Mouse (Mus musculus) intestine, postnatal 0 days (tissue): Measurements from ENCODE around the gene Pigq. TPM values are rescaled to one million over a fixed set of nuclear protein-coding genes. Genes with fewer than 3 reads are reported as not detected.
A peak's percentile ranks its signal among the peaks of the same experiment; 100 is the strongest.

ENCODE experiments used
- ATAC-seq: fragments of 200-750 bp; cut with Nextera tagmentation; 2 replicates; pipeline ENCODE4 v1.8.0; 2017; ENCODE audit warnings: mild to moderate bottlenecking, moderate TSS enrichment, moderate library complexity
- H3K27ac ChIP-seq: fragments of 300-500 bp; sonication (generic); 2 replicates; pipeline ENCODE4 v1.5.1; 2014; ENCODE audit warnings: mild to moderate bottlenecking, low read depth, low read length, moderate library complexity
- H3K27me3 ChIP-seq: fragments of 300-500 bp; sonication (generic); replicated peaks from 2 replicates; pipeline ENCODE4 v1.6.1; 2014; ENCODE audit warnings: low read length, mixed read lengths; ENCODE audit not compliant: control insufficient read depth, insufficient read depth
- H3K36me3 ChIP-seq: fragments of 300-500 bp; sonication (generic); 2 replicates; pipeline ENCODE4 v1.6.1; 2014; ENCODE audit warnings: mild to moderate bottlenecking, moderate library complexity; ENCODE audit not compliant: control insufficient read depth, insufficient read depth
- H3K4me1 ChIP-seq: fragments of 300-500 bp; sonication (generic); replicated peaks from 2 replicates; pipeline ENCODE4 v1.6.1; 2014; ENCODE audit warnings: antibody characterized with exemption, low read length, mixed read lengths; ENCODE audit not compliant: control insufficient read depth, insufficient read depth
- H3K4me2 ChIP-seq: fragments of 300-500 bp; sonication (generic); replicated peaks from 2 replicates; pipeline ENCODE4 v1.6.1; 2014; ENCODE audit warnings: low read depth, mild to moderate bottlenecking, moderate library complexity
- H3K4me3 ChIP-seq: fragments of 300-500 bp; sonication (generic); 2 replicates; pipeline ENCODE4 v1.5.1; 2014; ENCODE audit warnings: low read depth, low read length
- H3K9ac ChIP-seq: fragments of 300-500 bp; sonication (generic); 2 replicates; pipeline ENCODE4 v1.6.1; 2014; ENCODE audit warnings: mild to moderate bottlenecking, low read depth, low read length
- H3K9me3 ChIP-seq: fragments of 300-500 bp; sonication (generic); 2 replicates; pipeline ENCODE4 v1.6.1; 2016; ENCODE audit warnings: mixed run types; ENCODE audit not compliant: control insufficient read depth
- CTCF ChIP-seq: sonication (generic); IDR thresholded peaks from 2 replicates; pipeline ENCODE4 v1.5.1; 2016; ENCODE audit warnings: low read depth, mild to moderate bottlenecking, control low read depth, antibody characterized with exemption, moderate library complexity
- WGBS: fragments of 180-500 bp; shearing (Covaris S2); extraction: QIAGEN DNeasy Blood & Tissue Kit; methylation state at CpG from one replicate; pipeline ENCODE4 v1.1.7; 2014; 5-methylcytosine and 5-hydroxymethylcytosine counted together
- polyA plus RNA-seq: library from polyadenylated mRNA; unstranded; fragments of >200 nt; fragmentation: Nextera tagmentation; extraction: Ambion mirVana; gene quantifications from 2 replicates; pipeline ENCODE4 v1.2.1, GENCODE M21; 2015

Pigq gene
- polyA plus RNA-seq, 1 experiment from 2014 or later = 34.9 TPM

DNA sequence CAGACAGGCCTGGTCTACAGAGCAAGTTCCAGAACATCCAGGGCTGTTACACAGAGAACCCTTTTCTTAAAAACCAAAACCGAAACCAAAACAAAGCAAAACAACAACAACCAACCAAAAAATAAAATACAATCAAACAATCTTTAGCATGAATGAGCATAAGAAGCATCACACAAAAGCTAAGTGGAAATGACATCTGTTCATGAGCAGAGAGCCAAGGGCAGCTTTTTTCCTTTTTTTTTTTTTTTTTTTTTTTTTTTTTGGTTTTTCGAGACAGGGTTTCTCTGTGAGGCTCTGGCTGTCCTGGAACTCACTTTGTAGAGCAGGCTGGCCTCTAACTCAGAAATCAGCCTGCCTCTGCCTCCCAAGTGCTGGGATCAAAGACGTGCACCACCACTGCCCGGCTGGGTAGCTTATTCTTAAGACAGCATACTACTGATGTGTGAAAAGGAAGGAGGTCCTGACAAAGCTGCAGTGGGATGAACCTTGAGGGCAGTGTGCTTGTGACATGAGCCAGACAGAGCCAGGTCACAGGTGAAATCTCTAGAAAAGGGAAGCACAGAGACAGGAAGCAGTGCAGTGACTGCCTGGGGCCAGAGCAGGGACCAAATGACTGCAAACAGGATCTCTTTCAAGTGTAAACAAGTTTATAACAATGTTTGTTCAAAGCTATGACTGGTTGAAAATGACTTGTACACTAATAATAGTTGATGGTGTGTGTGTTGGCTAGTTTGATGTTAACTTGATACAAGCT lies 26.4 kb upstream of the Pigq start:
- Histone ChIP-seq H3K9ac (no peak overlapping the region; the same call in 1 of the 2 replicates), H3K36me3 (0 out of 2 replicates have a peak, but pooled peaks cover 6% of the 10 kb centered on the region), H3K4me2 (no peak overlapping the region), H3K27ac (no peak overlapping the region; the same call in 1 of the 2 replicates), H3K27me3 (no peaks in the 10 kb centered on the region), H3K4me1 (0 out of 2 replicates have a peak, but pooled peaks cover 6% of the 10 kb centered on the region), H3K9me3 (no peaks in the 10 kb centered on the region), H3K4me3 (no peak overlapping the region)
- WGBS = 82% methylated on average over 4 of the region's 4 CpGs
- ATAC-seq = no peak
- TF ChIP-seq CTCF = no peak

DNA sequence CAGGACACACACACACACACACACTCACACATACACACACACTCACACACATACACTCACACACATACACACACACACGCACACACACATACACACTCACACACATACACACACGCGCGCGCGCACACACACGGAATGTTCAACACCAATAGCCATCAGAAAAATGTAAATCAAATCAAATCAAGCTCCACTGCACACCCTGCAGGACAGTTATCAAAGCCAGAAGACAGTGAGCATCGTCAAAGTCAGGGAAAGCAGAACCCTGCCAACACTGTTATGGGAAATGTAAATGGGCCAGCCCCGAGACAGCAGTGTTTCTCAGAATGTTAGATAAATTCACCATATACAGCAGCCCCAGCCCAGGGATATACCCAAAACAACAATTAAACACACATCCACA lies 25.7 kb upstream of the Pigq start:
- Histone ChIP-seq H3K27me3 (no peaks in the 10 kb centered on the region), H3K36me3 (0 out of 2 replicates have a peak, but pooled peaks cover 6% of the 10 kb centered on the region), H3K4me3 (no peak overlapping the region), H3K9ac (no peak overlapping the region; the same call in 1 of the 2 replicates), H3K4me2 (no peak overlapping the region), H3K4me1 (0 out of 2 replicates have a peak, but pooled peaks cover 6% of the 10 kb centered on the region), H3K27ac (no peak overlapping the region), H3K9me3 (no peaks in the 10 kb centered on the region)
- WGBS = 85% methylated on average over 9 of the region's 9 CpGs
- no peak for ATAC-seq
- TF ChIP-seq CTCF = peak; percentile 38

DNA sequence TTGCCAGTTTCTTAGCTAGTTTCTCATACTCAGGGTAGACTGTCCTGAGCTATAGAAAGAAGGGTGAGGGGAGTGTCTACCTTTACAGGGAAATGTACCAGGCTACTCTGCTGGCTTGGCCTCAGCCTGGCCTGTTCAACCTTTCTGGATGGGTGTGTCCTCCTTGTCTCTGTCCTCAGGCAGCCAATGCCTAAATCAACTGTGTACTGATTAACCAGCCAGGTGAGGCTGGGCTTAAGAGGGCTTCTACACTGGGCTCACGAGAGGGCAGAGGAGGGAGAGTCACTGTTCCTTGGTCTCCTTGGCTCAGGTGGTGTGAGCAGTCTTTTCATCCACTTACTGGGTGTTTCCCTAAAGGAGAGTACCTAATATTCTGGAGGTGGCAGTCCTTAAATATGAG lies 23.4 kb upstream of the Pigq start:
- H3K9me3 ChIP-seq = no peaks in the 10 kb centered on the region
- TF ChIP-seq CTCF = no peak
- H3K4me3 ChIP-seq = no peak overlapping the region
- peak overlapping the region; percentile 32; the same call in 1 of the 2 replicates for H3K4me2 ChIP-seq
- H3K4me1 ChIP-seq = 0 out of 2 replicates have a peak, but pooled peaks cover 6% of the 10 kb centered on the region
- WGBS = 30% methylated on average over 1 of the region's 1 CpGs
- peaks cover 19% of the 10 kb centered on the region; the same call in 1 of the 2 replicates for H3K36me3 ChIP-seq
- ATAC-seq = peak; percentile 48; the same call in 1 of the 2 replicates
- H3K9ac ChIP-seq = no peak overlapping the region
- peak overlapping the region; percentile 46; the same call in 1 of the 2 replicates for H3K27ac ChIP-seq
- H3K27me3 ChIP-seq = no peaks in the 10 kb centered on the region

DNA sequence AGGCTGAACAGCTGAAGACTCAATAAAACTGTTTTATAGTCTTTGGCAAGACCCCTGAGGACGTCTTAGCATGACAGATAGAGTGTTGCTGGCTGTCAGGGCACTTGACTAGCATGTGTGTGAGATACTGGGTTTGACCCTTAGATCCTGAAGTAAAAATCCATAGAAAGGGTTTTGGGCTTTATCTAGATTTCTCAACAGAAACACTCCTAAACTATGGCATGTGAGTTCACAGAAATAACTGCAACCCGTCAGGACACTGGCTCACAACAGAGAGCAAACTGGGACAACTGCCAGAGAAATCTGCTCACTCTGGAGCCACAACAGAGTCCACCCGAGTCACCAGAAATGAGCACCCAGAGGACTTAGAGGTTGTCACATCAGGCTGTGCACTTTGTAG lies 22.9 kb upstream of the Pigq start:
- no peaks in the 10 kb centered on the region for H3K9me3 ChIP-seq
- 0 out of 2 replicates have a peak overlapping the region, but pooled peaks have one; percentile 15 for H3K27ac ChIP-seq
- no peaks in the 10 kb centered on the region for H3K27me3 ChIP-seq
- peak overlapping the region; percentile 32; the same call in 1 of the 2 replicates for H3K4me2 ChIP-seq
- 0 out of 2 replicates have a peak, but pooled peaks cover 6% of the 10 kb centered on the region for H3K4me1 ChIP-seq
- TF ChIP-seq CTCF = no peak
- no peak for ATAC-seq
- 21% methylated on average over 3 of the region's 3 CpGs for WGBS
- no peak overlapping the region for H3K4me3 ChIP-seq
- H3K9ac ChIP-seq = no peak overlapping the region
- peaks cover 24% of the 10 kb centered on the region; the same call in 1 of the 2 replicates for H3K36me3 ChIP-seq

DNA sequence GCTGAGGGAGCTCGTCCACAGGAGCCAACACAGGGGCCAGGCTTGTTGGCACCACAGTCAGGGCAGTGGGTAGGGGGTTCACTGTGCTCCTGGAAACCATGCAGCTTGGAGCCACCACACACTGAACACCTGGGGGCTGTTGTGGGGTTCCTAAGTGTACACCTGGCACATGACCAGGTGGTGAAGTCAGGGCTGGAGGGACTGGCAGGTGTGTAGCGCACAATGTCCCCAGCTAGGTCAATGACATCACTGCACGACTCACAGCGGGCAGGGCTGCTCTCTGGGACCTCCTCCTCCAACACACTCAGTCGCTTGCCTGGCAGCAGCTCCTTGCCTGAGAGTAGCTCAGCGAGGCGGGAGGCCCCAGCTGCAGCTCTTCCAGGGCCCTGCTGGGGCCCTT lies 19.5 kb upstream of the Pigq start:
- no peak for TF ChIP-seq CTCF
- WGBS = 48% methylated on average over 7 of the region's 7 CpGs

DNA sequence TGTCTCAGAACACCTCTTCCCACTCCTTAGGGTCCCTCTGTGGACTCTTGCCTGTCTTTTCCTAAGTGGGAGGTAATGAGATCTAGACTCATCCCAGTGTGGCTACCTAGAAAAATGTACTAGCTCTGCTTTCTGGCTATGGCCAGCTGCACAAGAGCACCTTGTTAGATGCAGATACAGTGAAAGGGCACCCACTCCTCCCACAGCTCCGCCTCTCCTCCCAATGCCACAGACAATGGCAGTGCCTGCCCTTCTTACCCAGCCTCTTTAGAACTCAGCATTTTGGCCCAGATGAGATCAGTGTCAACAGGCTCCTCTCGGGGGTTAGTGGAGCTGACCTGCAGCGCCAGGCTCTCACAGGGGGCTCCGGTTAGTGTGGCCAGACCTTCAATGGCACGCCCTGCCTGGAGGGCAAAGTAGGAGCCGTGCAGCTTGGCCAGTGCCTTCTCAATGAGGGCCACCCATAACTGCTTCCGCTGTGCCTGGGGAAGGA lies 17.7 kb upstream of the Pigq start:
- ATAC-seq = no peak
- Histone ChIP-seq H3K4me3 (no peak overlapping the region), H3K9ac (no peak overlapping the region), H3K27ac (no peak overlapping the region), H3K36me3 (peaks cover 64% of the 10 kb centered on the region; the same call in 1 of the 2 replicates), H3K27me3 (no peaks in the 10 kb centered on the region), H3K9me3 (no peaks in the 10 kb centered on the region), H3K4me2 (no peak overlapping the region), H3K4me1 (no peaks in the 10 kb centered on the region)
- TF ChIP-seq CTCF = no peak
- WGBS = 92% methylated on average over 7 of the region's 7 CpGs

More for the DNA sequence above, 19.5 kb upstream of the Pigq start:
- Histone ChIP-seq H3K9ac (no peak overlapping the region), H3K9me3 (no peaks in the 10 kb centered on the region), H3K4me3 (no peak overlapping the region), H3K36me3 (peaks cover 48% of the 10 kb centered on the region; the same call in 1 of the 2 replicates), H3K27ac (0 out of 2 replicates have a peak overlapping the region, but pooled peaks have one; percentile 8), H3K27me3 (no peaks in the 10 kb centered on the region), H3K4me2 (no peak overlapping the region), H3K4me1 (0 out of 2 replicates have a peak, but pooled peaks cover 6% of the 10 kb centered on the region)
- ATAC-seq = peak; percentile 61
